Mouse (Mus musculus) cerebellum, adult 11 months (tissue): Measurements from ENCODE around the gene Zxdb.
A peak's percentile ranks its signal among the peaks of the same experiment; 100 is the strongest.
"Not testable (repeated sequence)": the region's sequence is repeated elsewhere in the genome, so short reads cannot be mapped to it uniquely, and the experiment has no call there.

Source experiments
- DNase-seq: peaks from one replicate; pipeline ENCODE4 v3.0.0; 2022

The Zxdb gene

DNA sequence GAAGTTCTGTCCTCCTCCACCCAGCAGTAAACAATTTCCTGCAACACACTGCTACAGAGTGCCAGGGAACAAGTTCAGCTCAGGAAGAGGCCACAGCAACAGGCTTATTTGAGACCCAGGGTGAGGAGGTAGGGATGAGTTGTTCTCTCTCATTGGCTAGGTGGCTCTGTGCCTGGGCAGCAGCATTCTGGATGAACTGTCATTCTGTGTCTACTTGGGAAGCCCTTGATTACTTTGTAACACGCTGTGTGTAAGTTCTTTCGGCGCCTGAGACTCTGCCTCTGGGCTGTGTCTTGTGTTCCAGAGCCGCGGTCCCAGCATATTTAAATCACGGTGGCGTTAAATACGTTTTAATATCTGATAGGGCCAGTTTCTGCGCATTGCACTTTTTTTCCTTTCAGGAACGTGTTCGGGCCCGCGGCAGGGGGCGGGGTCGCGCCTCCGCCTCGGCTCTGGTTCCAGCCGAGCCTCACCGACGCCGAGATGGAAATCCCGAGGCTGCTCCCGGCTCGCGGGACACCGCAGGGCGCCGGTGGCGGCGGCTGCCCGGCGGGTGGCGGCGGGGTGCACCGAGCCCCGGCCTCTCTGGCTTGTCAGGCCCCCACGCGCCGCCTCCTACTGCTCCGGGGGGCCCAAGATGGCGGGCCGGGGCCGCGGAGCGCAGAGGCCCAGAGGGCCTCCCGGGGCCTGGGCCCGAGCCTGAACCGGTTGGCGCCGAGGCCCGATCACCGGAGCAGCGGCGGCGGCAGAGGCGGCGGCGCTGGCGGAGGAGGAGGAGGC is at the start of gene Zxdb:
Gene Zxdb (plus strand): TSS at position 378 of the 780 bp plus-strand sequence.
- DNase-seq, result not testable (repeated sequence)

- DNase-seq, result peak; percentile 1
Measured at GRCm38 (mm10) chrX:94674977-94675376, 49.4 kb upstream of the Zxdb start.

- not testable (repeated sequence) for DNase-seq
Measured at GRCm38 (mm10) chrX:94681581-94681980, 42.8 kb upstream of the Zxdb start.

DNA sequence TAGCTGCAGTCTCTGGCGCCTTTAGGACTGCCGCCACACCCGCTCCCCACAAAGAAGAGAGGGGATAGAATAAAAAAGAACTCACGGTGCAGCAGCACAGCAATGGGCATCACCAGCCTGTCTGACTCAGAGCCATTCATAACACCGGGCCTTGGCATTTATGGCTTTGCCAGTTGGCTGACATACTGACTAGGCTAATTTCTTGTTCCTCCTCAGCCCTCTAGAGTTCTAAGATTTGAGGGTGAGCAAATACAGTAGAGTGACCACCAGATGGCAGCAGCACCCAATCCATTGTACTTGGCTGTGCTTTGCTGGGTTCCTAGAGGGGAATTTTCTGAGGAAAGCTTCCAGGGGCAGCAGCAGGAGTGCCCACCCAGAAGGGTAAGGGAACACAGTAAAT is 34.8 kb upstream of the Zxdb start:
- DNase-seq, result peak; percentile 20

GRCm38 (mm10) chrX:94706676-94707075 is 17.7 kb upstream of the Zxdb start:
- not testable (repeated sequence) for DNase-seq

GRCm38 (mm10) chrX:94709752-94710151 is 14.6 kb upstream of the Zxdb start:
- not testable (repeated sequence) for DNase-seq

- DNase-seq, result not testable (repeated sequence)
Measured at GRCm38 (mm10) chrX:94724972-94725569, 702 bp downstream of the Zxdb start.

DNA sequence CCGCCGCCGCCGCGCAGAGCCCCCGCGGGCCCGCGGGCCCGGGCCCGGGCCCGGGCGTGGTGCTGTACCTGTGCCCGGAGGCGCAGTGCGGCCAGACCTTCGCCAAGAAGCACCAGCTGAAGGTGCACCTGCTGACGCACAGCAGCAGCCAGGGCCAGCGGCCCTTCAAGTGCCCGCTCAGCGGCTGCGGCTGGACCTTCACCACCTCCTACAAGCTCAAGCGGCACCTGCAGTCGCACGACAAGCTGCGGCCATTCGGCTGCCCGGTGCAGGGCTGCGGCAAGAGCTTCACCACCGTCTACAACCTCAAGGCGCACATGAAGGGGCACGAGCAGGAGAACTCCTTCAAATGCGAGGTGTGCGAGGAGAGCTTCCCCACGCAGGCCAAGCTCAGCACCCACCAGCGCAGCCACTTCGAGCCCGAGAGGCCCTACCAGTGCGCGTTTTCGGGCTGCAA is 1.3 kb downstream of the Zxdb start:
- DNase-seq, result not testable (repeated sequence)

GRCm38 (mm10) chrX:94731596-94731995 is 7.2 kb downstream of the Zxdb start:
- DNase-seq, result no peak

DNA sequence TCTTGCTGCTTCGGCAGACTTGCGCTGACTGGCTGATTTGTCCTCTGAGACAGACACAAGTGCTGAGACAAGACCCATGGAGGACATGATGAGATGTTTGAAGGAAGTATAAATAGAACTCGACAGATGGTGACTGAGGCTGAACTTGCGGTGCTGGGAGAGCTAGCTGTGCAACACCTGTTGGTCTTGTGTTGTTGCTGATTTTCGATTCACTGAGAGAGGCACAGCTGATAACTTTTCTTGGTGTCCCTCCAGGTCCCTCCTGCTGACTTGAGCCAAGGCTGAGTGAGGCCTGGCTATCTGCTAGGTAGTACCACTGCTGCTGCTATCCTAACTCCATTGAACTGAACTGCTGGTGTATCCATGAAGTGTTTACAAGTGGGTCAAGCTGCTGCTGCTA is 29.4 kb downstream of the Zxdb start:
- no peak for DNase-seq

DNA sequence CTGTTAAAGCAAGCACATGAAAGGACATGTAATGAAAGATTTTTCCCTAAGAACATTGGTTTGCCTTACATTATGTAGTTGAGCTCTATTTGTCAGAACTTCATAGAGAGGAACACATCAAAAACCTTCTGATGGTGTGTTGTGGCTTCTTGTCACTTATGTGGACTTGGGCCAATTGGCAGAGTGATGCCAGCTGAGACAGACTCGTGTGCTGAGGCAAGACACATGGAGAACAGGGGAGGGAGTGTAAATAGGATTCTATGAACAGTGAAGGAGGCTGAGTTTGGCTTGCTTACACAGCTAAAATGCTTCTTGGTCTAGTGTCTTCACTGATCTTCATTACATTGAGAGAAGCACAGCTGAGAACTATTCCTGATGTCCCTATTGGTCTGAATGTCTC is 35.6 kb downstream of the Zxdb start:
- DNase-seq, result no peak

DNA sequence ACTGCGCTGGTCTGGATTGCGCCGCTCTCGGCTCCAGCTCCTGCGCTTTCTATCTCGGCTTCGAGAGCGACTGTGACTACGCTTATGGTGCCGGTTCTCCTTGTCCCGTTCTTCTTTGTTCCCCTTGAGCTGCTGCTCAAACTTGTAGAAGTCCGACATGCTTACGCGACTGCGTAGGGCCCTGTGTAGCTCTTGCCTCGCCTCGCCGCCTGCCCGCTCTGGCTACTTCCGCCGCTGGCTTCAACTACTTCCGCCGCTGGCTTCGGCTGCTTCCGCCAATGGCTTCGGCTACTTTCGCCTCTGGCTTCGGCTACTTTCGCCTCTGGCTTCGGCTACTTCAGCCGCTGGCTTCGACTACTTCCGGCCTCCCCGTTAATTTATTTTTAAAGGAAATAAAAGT is 49.5 kb downstream of the Zxdb start:
- DNase-seq, result no peak
